Mouse (Mus musculus): ENCODE results near the gene Pcsk1n.

- TF ChIP-seq CTCF (IDR thresholded peaks at IDR 0.05; ENCODE audit: control insufficient read depth, insufficient read depth, low read length) (no peak), POLR2A (IDR thresholded peaks at IDR 0.05; ENCODE audit: borderline replicate concordance, control insufficient read depth, low read depth, low read length) (no peak)
Observed at GRCm38 (mm10) chrX:7926266-7926665, 6.6 kb downstream of the Pcsk1n start.
